Mouse (Mus musculus): ENCODE results near the gene Fkbp5.

Fkbp5 gene

GRCm38 (mm10) chr17:28523355-28524008, 6.2 kb upstream of the Fkbp5 start:
- no peak for DNase-seq

- DNase-seq, result peak; percentile 97 to 98
These were observed 5.5 kb upstream of the Fkbp5 start for GRCm38 (mm10) chr17:28522623-28523354.

- DNase-seq, result no peak
These were observed 4.6 kb upstream of the Fkbp5 start for GRCm38 (mm10) chr17:28521920-28522319.

GRCm38 (mm10) chr17:28521071-28521726, 3.9 kb upstream of the Fkbp5 start:
- peak; percentile 64 to 73 for DNase-seq

GRCm38 (mm10) chr17:28520561-28520960, 3.2 kb upstream of the Fkbp5 start:
- no peak for DNase-seq

GRCm38 (mm10) chr17:28519827-28520226, 2.5 kb upstream of the Fkbp5 start:
- peak in 1 of 2 experiments; percentile 38 for DNase-seq

GRCm38 (mm10) chr17:28518615-28519071, 1.3 kb upstream of the Fkbp5 start:
- peak; percentile 80 for DNase-seq

GRCm38 (mm10) chr17:28517956-28518614, 758 bp upstream of the Fkbp5 start:
- peak; percentile 85 to 86 for DNase-seq

- peak; percentile 63 to 71 for DNase-seq
These were observed 446 bp downstream of the Fkbp5 start for GRCm38 (mm10) chr17:28516881-28517280.

- peak; percentile 68 to 79 for DNase-seq
These were observed 1.6 kb downstream of the Fkbp5 start for GRCm38 (mm10) chr17:28515431-28516341.

GRCm38 (mm10) chr17:28514555-28514954, 2.8 kb downstream of the Fkbp5 start:
- DNase-seq, result no peak

GRCm38 (mm10) chr17:28513844-28514243, 3.5 kb downstream of the Fkbp5 start:
- DNase-seq, result peak in 1 of 2 experiments; percentile 23

- DNase-seq, result no peak
These were observed 4.0 kb downstream of the Fkbp5 start for GRCm38 (mm10) chr17:28513337-28513736.

GRCm38 (mm10) chr17:28512696-28513095, 4.6 kb downstream of the Fkbp5 start:
- DNase-seq, result no peak

- no peak for DNase-seq
These were observed 5.4 kb downstream of the Fkbp5 start for GRCm38 (mm10) chr17:28511616-28512541.

- DNase-seq, result peak in 1 of 2 experiments; percentile 51
These were observed 6.6 kb downstream of the Fkbp5 start for GRCm38 (mm10) chr17:28510445-28511342.

GRCm38 (mm10) chr17:28507496-28507895, 9.8 kb downstream of the Fkbp5 start:
- peak in 1 of 2 experiments; percentile 17 for DNase-seq

GRCm38 (mm10) chr17:28506895-28507294, 10.4 kb downstream of the Fkbp5 start:
- no peak for DNase-seq

- DNase-seq, result peak; percentile 27 to 45
These were observed 11.7 kb downstream of the Fkbp5 start for GRCm38 (mm10) chr17:28505591-28505990.

GRCm38 (mm10) chr17:28504182-28504581, 13.1 kb downstream of the Fkbp5 start:
- DNase-seq, result no peak
